Mouse (Mus musculus) monocyte, adult 5-6 weeks (primary cell): Measurements from ENCODE around the gene Sdr9c7. TPM values are rescaled to one million over a fixed set of nuclear protein-coding genes. Genes with fewer than 3 reads are reported as not detected.
"Not testable (repeated sequence)": the region's sequence is repeated elsewhere in the genome, so short reads cannot be mapped to it uniquely, and the experiment has no call there.

Source experiments
- ATAC-seq: fragments of 153-309, 156-312 bp; replicated peaks from 2 replicates; pipeline ENCODE4 v1.8.0; 2017; ENCODE audit warnings: mild to moderate bottlenecking; ENCODE audit not compliant: low TSS enrichment, insufficient number of reproducible peaks, severe bottlenecking, poor library complexity, low FRiP score
- total RNA-seq: library from RNA; stranded (forward); fragments of 200-1000, 200-491, 200-594 nt; gene quantifications from 3 replicates; pipeline ENCODE4 v1.2.3, GENCODE M21; 2017

The Sdr9c7 gene
- not detected in 3 replicates for total RNA-seq

GRCm38 (mm10) chr10:127898218-127898617, at the start of gene Sdr9c7:
TSS of gene Sdr9c7 (plus strand) at chr10:127898518.
- ATAC-seq: no peak

GRCm38 (mm10) chr10:127849628-127850027, 48.7 kb upstream of the Sdr9c7 start, which contains the start of gene Rdh19:
TSS of gene Rdh19 (plus strand) at chr10:127849928.
- ATAC-seq: no peak

GRCm38 (mm10) chr10:127856376-127856775, 41.9 kb upstream of the Sdr9c7 start:
- no peak for ATAC-seq

GRCm38 (mm10) chr10:127864931-127865330, 33.4 kb upstream of the Sdr9c7 start:
- ATAC-seq: no peak

GRCm38 (mm10) chr10:127866232-127866631, 32.1 kb upstream of the Sdr9c7 start, which contains the start of gene Rdh16f2:
TSS of gene Rdh16f2 (plus strand) at chr10:127866474.
- ATAC-seq: no peak

GRCm38 (mm10) chr10:127872484-127872883, 25.8 kb upstream of the Sdr9c7 start:
- ATAC-seq: no peak

DNA sequence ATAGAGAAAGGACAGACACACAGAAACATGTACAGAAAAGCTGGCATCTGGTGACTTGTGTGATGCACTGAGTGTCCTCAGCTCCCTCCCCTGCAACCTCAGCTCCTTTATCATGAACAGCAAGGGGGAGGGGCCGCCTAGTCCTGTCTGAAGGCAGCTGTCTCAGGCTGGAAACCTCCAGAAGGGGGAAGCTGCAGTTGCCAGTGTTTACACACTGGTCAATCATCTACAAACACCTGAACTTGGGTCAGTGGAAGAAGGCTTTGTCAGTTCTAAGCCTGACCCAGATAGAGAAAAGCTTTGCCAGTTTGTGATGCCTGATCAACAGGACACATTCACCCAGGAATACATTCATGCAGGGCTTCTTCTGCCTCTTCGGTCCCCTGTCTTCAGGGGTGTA, 20.6 kb upstream of the Sdr9c7 start:
- ATAC-seq: no peak

DNA sequence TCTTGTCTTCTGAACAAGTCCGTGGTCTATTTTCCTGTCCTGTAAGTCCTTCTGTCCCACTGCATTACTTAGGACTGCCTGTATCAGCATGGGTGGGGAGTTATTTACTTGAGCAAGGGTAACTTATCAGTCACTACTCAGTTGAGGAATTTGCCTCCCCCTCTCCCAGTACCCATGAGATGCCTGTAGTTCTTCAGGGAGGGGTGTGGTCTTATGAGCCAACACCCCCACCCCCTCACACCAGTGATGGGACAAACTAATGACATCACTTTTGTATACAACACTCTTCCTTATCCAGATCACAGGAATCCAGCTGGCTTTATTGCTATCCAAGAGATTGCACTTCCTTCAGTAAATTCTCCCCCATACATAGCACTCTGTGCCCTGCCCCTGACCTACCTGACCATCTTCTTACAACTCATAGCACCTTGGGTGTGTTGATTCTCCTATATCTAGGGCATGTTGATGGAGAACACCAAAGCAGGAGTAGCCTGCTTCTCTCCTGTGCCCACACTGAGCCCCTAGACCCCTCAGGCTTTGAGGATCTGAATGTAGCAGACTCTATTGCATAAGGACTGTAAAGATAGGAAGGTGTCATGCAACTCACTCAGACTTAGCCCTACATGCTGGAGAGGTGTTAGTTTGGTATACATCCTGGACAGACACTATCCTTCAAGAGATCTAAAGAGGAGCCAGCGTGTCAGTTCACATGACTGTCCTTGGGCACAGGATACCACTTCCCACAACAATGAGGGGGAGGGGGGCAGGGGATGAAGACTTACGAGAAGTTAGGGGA, 19.9 kb upstream of the Sdr9c7 start:
- no peak for ATAC-seq

GRCm38 (mm10) chr10:127879155-127879688, 19.1 kb upstream of the Sdr9c7 start:
- ATAC-seq: no peak

DNA sequence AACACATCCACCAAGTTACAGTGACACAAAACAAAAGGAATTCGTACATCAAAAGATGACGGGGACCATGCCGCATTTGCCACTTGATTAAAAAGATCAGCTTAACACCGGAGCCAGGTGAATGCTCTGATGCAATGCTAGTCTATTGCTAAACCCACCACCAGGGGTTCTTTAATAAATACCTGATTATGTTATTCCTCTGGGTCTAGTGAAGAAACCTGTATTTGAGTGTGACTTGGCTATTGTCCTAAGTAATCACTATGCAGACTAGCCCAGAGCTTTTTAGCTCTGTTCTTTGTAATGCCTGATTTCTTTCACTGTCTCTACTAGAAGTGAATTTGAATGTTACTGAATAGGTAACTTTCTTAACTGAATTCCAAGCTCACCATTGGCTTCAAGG, 17.3 kb upstream of the Sdr9c7 start:
- no peak for ATAC-seq

GRCm38 (mm10) chr10:127886551-127886950, 11.8 kb upstream of the Sdr9c7 start:
- ATAC-seq: no peak

GRCm38 (mm10) chr10:127886971-127887370, 11.3 kb upstream of the Sdr9c7 start:
- ATAC-seq: no peak

DNA sequence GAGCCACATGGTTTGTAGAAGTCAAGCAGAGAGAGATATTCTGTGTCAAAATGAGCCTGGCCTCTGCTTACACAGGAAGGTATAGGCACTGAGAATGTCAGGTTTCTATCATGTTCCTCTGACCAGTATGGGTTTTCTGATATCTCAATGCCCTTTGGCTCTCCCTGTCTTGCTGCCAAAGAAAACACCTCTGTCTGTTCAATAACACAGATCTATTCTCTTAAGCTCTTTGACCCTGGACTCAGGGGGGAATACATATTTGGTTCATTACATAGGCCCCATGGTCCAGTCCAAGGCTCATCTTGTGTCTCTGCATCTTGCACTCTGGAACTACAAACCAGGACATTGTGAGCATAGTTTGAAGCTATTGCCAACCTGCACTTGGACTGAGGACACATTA, 9.7 kb upstream of the Sdr9c7 start, which contains the start of gene Rdh7:
Rdh7 (minus strand) TSS at position 213 of the 400 bp plus-strand sequence.
- no peak for ATAC-seq

GRCm38 (mm10) chr10:127891481-127891880, 6.8 kb upstream of the Sdr9c7 start:
- ATAC-seq: no peak

DNA sequence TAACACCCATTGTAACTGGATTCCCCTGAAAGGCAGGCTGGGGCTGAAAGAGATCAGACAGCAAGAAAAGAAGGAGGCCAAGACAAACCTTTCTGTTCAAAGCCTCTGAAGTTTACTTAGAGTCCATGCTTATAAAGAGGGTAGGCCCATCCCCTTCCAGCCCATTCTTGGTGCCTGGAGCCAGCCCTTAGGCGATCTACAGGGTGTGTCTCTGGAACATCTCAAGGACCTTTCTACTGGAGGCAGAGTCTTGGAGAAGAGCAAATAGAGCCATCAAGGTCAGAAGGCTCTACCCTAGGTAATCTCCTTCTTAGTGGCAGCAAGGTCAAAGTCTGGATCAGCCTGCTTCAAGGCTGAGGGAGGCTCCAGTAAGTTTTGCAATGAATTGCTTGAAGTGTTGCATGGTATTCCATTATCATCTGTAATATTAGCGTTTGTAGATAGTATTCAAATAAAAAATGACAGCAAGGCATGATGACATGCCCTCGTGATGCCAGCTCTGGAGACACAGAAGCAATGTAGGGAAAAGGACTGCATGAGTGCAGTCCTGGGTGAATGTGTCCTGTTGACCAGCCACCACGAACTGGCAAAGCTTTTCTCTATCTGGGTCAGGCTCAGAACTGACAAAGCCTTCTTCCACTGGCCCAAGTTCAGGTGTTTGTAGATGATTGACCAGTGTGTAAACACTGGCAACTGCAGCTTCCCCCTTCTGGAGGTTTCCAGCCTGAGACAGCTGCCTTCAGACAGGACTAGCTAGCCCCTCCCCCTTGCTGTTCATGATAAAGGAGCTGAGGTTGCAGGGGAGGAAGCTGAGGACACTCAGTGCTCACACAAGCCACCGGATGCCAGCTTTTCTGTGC, 4.9 kb upstream of the Sdr9c7 start:
- ATAC-seq: not testable (repeated sequence)

DNA sequence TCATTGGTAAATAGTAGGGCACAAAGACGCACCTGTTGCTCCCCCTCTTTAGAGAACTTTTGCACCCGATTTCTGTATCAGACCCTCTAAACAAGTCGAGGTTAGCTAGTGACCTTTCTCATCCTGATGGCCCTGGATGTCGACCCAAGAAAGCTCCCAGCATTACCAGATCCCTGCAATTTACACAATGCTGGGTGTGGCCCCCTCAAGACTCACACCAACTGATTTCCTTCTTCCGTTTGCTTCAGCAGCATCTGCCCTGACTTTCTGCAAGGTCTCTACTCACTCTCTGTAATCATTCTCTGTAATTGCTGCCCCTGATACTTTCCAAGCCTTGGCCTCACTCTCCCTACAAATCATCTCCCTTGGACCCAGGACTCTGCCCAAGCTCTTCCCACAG, 1.6 kb upstream of the Sdr9c7 start:
- ATAC-seq: no peak

GRCm38 (mm10) chr10:127897506-127897905, 812 bp upstream of the Sdr9c7 start:
- no peak for ATAC-seq

- ATAC-seq: no peak
Measured at GRCm38 (mm10) chr10:127899783-127900182, 1.5 kb downstream of the Sdr9c7 start.

- ATAC-seq: no peak
Measured at GRCm38 (mm10) chr10:127901751-127902150, 3.4 kb downstream of the Sdr9c7 start.
